Mouse (Mus musculus) C2C12 (cell line): ENCODE measurements around the gene Smim12.

Source experiments
- CTCF ChIP-seq: IDR thresholded peaks from one replicate; pipeline ENCODE4 v1.5.1; 2011; ENCODE audit not compliant: control insufficient read depth, insufficient read depth, insufficient read length
- FOSL1 ChIP-seq: IDR thresholded peaks from one replicate; pipeline ENCODE4 v1.8.0; 2011; ENCODE audit warnings: mild to moderate bottlenecking, low read length; ENCODE audit not compliant: poor library complexity, insufficient read depth, severe bottlenecking
- MAX ChIP-seq: IDR thresholded peaks from one replicate; pipeline ENCODE4 v1.6.1; 2011; ENCODE audit warnings: mild to moderate bottlenecking, control low read depth
- MYOD1 ChIP-seq: IDR thresholded peaks from one replicate; pipeline ENCODE4 v1.6.1; 2011; ENCODE audit warnings: low read depth; ENCODE audit not compliant: control insufficient read depth, insufficient read length
- MYOG ChIP-seq: IDR thresholded peaks from one replicate; pipeline ENCODE4 v1.6.1; 2011; ENCODE audit not compliant: control insufficient read depth, insufficient read length; ENCODE audit errors: extremely low read depth
- USF1 ChIP-seq: IDR thresholded peaks from one replicate; pipeline ENCODE4 v1.6.1; 2011; ENCODE audit warnings: low read depth, mild to moderate bottlenecking, control low read depth, moderate library complexity

DNA sequence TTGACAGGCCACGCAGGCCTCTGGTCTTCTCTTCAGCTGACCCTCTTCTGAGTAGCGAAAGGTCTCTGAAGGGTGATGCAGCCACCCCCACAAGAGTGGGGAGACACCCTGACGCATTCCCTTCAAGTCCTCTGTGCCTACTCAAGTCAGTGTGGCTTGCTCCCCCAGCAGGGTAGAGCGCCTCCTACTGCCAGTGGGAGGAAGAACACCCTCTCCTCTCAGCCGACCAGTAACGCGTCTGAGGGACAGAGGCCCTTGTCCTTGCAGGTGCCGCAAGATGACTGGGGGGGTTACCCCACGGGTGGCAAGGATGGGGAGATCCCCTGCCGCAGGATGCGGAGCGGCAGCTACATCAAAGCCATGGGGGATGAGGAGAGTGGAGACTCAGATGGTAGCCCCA lies 44.2 kb upstream of the Smim12 start:
- no peak for TF ChIP-seq CTCF
- no peak for TF ChIP-seq MAX
- no peak for TF ChIP-seq USF1
- no peak for TF ChIP-seq MYOD1
- no peak for TF ChIP-seq FOSL1
- TF ChIP-seq MYOG, result no peak
